Mouse (Mus musculus) frontal cortex, postnatal 36 days (tissue): ENCODE results near the gene 1700003E16Rik.
A peak's percentile ranks its signal among the peaks of the same experiment; 100 is the strongest.
"Not testable (repeated sequence)": the region's sequence is repeated elsewhere in the genome, so short reads cannot be mapped to it uniquely, and the experiment has no call there.

Experiments
- DNase-seq, 2 experiments: peaks; one replicate each; pipeline ENCODE4 v3.0.0; 2022; ENCODE audit warnings: low spot score in 2 of 2

1700003E16Rik gene

DNA sequence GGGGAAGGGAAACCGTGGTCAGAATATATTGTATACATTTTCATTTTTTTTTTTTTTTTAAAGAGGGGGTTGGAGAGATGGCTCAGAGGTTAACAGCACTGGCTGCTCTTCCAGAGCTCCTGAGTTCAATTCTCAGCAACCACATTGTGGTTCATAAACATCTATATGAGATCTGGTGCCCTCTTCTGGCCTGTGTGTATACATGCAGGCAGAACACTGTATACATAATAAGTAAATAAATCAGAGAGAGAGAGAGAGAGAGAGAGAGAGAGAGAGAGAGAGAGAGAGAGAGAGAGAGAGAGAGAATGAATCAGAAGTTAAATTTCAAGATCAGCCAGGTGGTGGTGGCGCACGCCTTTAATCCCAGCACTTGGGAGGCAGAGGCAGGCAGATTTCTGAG is 3.3 kb downstream of the 1700003E16Rik start:
- not testable (repeated sequence) for DNase-seq

DNA sequence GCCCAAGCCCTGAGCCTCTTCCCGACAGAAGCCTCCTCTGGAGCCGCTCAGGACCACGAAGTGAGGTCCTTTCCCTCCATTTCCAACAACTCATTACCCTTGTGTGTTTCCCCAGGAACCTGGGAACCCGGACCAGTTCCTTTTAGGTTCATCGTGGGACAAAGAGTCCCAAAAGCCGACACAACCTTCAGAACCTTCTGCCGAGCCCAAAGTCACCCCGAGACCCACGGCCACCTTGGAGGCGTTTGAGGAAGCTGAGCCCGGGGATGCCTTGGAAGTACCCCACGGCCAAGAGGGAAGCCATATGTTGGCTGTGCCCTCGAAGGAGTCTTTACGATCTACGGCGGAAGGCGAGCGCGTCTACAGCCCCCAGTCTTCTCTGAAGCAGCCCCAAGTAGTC is 5.2 kb downstream of the 1700003E16Rik start:
- DNase-seq = no peak

DNA sequence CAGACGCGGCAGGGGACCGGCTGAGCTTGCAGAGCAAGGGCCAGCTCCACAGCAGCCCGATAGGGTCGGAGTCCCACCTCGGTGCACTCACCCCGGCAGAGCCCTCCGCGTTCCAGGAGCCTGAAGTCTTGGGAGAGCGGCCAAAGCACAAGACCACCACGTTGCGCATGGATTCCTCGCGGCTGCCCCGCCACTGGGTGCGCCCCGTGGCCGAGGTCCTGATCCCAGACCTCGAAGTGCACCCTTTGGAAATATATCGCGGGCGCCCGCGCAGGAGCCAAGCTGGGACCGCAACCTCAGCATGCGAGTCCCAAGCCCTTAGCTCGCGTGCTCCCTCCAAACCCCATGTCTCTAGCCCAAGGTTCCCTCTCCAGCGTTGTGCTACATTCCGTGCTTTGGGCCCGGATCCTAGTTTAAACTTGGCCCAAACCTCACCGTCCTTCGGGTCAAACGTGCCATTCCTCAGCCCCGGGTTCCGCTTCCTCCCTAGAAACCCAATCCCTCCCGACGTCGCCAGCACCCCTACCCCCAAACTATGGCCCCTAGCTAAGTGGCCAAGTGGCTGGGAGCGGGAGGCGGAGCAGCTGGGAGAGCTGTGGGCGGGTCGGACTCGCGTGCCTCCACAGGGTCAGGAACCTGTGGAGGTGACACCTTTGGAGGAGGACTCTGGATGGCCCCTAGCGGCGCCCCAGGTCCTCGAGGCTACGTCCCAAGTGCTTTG is 5.9 kb downstream of the 1700003E16Rik start:
- no peak for DNase-seq

DNA sequence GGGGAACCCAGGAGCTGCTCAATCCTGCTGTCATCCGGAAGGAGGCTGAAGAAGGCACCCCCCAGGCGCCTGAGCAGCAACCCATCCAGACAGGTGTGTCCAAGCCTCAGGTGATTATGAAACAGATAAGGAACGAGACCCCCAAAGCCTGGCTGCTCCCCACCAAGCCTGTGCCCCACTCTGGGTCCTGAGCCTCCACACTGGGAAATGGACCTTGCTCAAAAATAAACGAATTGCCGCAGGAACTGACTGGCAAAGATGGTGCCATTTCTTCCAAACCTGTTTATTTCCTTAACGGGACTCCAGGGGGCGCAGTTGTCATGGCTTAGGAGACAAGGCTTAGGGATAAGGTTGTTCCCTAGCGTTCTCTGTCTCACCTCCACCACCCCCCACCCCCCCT is 6.5 kb downstream of the 1700003E16Rik start:
- DNase-seq = peak in 1 of 2 experiments; percentile 67

DNA sequence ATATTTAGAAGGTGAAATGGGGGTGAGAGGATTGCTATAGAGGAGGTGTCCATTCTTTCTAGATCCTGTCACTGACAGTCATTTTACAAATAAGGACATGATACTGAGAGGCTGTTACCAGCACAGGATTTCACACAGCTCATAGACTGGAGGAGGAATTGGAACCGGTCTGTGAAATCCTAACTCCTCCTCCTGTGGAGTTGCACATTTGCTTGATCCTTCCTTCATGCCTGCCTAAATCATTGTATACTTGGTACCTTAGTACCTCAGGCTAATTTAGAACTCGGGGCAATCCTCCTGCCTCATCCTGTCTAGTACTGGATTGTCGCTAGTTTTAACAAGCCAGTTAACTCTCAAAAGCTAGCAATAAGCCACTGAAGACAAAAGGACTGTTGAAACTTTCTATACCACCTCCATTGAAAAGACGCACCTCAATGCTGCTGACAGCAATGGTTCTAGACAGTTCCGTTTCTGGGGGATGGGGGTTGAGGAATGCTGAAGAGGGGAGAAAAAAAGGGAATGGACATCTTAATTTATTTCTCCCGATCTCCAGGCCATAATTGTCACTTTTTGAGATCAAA is 8.9 kb downstream of the 1700003E16Rik start:
- no peak for DNase-seq

DNA sequence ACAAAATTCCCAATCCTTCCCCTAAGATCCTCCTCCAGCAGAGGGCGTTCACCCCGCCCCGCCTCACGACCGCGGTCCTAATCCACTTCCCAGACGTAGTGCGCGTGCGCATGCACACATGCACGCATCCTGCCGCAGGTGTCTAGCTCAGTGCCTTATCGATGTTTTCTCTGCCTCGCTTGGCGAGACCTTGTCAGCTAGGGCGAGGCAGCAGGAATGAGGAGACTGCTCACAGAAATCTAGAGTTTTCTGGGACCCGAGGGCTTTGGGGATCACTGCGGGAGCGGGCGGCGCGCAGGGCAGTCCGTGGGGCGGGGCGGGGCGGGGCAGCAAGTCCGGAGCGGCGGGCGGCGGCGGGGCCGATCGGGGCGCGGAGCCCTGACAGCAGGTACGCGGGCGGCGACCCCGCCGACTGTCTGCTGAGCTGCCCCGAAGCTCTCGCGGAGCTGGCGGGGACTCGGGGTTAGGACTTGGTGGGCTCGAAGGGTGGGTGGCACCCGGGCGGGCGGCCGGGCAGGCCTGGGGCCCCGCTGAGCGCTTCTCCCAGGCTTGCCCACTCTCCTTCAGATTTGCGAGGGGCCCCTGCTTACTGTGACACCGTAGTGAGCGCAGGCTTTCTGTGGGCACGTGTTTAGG is 9.5 kb downstream of the 1700003E16Rik start, which contains the start of gene Dctn1:
Gene Dctn1 (plus strand): TSS at position 314 of the 636 bp plus-strand sequence.
- peak; percentile 93 to 96 for DNase-seq

DNA sequence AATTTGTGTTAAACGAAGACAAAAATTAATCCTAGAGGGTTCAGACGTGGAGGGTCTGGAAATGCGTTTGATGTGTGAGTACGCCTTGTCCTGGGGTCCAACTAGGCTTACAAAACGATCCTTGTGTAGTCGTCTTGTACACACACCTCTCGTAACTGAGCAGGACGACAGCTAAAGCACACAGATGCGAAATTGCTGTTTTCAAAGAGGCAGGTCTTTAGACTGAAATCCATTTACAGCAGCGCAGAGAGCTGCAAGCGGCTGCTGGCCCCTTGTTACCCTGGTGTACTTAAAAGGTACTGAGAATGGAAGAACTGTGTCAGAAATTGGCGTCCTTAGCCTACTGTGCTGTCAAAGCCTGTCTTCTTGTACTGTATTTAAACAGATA is 10.0 kb downstream of the 1700003E16Rik start:
- peak in 1 of 2 experiments; percentile 28 for DNase-seq

DNA sequence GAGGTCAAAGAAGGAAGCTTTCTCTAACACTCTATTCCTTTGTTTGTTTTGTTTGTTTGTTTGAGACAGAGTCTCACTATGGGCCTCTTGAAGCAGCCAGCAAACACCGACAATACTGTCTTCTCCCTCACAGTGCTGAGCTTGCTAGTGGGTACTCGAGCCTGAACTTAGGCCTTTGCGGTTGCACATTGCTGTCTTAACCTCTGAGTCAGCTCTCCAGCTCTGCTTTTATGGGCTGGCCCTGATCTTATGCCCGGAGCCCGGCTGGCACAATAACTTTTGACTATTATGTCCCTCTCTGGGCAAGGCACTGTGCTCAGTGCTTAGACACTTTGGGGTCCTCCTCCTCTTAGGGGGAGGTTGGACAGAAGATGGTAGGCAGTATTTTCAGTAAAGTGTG is 13.7 kb downstream of the 1700003E16Rik start:
- no peak for DNase-seq

DNA sequence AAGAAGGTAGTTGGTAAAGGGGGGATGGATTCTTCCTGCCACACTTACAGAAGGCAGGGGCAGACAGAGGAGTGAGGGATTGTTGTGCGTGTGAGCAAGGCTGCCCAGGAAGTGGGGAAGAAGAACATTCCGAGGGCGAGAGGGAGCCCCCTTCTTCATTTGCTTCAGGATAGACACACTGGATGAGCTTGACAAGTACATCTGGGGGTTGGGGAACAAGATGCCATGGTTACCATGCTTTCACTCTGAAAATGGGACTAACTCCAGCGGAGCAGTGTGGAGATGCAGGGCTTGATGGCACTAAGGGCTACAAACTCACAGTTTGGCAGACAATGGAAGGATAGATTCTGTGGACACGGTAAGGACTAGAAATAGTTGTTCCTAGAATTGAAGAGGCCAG is 14.9 kb downstream of the 1700003E16Rik start:
- no peak for DNase-seq

DNA sequence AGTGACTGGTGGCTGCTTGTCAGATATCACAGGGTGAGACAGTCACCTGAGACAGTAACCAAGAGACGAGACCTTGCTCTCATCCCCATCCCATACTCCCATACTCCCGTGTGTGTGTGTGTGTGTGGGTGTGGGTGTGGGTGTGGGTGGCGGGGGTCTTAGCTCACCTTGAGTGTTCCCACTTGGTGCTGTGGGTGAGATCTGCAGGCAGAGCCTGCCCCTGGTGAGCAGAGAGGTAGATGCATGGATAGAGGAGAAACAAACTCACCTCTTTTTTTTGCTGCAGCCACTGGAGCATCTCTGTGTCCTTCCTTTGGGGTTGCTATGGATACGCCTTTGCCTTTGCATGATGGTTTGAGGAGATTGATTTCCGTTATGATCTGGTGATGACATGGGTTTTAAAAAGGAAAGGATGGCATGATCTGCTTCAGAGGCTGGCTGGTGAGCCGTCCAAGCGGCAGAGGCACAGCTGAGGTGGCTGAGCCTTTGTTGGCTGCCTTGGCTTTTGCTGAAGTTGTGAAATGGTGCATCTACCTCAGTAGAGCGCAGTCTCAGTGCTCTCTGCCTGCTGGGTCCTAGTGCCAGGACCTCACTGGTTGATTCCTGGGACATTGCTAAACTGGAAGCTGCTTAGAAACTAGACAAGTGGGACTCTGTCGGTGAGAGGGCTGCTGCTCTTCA is 16.2 kb downstream of the 1700003E16Rik start:
- DNase-seq = peak; percentile 72 to 84

DNA sequence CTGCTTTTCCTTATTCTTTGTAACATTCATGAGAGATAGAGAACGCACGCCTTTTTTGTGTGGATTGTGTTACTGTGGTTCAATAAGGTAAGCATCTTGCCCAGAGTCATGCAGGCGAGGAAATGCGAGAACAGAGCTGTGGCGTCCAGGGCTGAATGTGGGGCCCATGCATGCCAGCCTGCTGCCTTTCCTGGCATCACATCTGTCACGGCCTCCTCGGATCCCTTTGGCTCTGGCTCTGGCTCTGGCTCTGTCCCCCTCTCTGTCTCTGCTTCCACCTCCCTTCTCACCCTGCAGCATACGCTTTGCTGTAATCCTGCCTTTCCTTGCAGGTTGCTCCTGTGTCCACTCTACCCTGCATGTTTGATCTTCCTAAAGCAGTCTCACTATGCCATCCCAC is 19.8 kb downstream of the 1700003E16Rik start:
- DNase-seq = no peak

DNA sequence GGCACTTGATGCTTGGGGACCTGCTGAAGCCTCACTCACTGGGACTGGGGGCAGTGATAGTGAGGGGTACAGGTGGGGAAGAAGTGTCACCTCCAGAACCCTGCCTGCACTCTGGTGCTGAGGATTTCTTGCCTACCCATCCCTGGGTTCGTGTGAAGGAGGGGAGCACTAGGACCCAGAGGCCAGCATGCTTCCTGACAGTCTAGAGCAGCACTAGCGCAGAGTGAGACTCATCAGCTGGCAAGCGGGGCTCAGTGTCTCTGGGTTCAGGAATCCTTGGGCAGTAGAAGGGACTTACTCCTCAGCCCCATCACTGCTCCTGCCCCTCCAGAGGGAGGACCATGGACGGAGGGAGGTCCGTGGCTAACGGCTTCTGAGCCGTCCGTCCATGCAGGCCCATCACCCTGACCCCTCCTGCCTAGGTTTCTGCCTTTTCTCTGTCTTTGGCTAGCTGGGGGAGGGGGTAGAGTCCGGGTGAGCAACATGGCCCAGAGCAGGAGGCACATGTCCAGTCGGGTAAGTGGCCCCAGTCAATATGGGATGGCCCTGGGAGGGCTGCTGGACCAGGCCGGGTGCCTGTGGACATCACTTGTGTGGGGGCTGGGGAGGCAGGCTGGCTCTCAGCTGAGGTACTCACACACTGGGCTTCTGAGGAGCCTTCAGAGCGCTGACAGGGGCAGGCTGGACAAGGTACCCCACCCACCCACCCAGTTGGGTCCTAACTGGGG is 23.4 kb downstream of the 1700003E16Rik start:
- DNase-seq = peak; percentile 81

DNA sequence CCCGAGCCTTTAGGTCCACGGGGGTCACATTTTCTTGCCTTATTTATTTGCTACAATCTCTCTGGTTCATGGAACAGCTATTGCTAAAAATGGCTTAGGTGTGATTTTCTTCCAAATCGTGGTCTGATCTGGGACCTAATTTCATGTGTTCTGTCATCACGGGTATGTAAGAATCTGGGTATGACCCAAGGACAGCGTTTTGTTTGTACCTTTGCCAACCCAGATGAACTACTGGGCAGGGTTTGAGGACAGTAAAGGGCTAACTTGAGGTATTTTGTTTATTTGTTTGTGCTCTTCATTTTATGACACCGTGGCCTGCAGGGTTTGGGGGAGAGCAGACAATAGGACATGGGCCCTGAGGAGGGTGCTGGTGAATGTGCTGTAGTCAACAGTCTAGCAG is 24.4 kb downstream of the 1700003E16Rik start:
- DNase-seq = no peak

DNA sequence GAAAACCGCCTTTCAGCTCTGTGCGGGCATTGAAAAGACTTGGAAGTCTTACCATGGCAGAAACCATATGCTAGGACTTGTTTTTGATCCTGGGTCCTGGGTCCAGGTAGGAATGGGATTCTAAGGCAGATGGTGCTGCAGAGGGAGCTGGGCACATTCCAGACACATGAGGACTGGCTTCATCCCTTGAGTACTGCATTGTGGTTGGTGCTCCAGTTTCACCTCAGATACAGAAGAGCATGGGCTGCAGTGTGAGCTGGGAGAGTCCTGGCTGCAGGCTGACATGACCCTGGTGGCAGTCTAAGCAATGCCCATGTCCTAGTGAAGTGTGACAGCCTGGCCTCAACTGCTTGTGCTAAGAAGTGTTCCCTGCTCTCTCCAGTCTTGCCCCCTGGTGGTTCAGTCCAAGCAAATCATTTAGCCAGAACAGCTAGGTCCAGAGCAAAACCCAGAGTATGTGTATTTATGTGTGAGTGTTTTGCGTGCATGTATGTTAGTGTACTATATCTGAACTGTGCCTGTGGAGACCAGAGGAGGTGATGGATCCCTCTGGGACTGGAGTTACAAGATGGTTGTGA is 28.7 kb downstream of the 1700003E16Rik start:
- no peak for DNase-seq

DNA sequence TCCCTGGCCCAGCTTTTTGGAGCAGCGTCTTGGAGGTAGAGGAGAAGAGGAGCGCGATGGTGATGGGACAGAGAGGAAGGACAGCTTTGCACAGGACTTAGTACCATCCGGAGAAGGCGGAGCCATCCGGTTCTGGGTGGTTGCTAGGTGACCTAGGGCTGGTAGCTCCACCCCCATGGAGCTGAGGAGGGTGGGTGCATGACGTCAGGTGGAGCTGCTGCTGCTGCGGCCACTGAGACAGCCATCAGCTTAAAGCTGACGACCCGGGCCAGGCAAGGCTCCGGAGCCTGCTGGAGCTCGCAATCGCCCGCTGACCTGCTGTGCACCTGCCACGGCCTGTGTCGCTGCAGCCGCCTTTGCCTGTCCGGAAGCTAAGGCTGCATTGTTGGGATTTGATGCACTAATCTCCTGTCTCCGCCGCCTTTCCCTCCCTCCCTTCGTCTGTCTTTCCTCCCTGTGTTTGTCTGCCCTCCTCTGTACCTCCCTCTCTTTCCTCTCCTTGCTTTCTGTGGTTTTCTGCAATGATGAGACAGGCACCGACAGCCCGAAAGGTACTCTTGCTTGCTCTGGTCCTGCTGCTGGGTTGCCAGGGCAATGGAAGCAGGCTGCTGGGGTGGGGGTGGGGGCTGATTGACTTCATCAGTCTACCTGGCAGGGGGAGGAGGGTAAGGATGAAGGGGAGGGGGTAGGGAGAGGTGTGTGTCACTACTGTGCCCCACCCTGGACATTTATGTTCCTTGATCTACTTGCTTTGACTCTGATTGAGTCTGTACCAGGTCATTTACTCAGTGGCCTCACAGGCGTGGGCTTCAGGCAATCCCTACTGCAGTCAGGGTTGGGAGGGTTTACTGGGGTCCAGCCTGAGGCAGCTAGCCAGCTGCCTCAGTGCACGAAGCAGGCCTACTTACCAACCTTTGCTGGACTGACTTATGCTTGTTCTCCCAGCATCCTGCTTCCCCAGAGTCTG is 30.0 kb downstream of the 1700003E16Rik start:
- peak; percentile 87 to 91 for DNase-seq

DNA sequence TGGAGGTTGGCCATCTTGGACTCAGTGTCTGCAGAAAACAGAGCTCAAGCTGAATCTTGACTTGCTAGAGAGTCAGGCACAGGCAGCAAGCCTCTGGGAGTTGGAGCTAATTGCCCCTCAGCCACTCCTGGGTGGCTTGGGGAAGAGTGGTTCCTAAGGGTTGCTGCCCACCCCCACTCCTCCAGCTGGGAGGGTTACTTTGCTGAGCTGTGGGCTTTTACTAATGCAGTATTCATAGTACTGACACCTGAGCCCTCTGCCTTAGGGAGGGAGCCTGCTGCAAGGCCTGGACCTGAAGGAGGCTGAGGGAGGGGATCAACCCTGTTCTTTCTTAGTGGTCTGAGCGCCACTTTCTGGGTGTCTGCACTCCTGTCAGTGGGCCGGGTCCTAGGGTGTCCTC is 30.7 kb downstream of the 1700003E16Rik start:
- DNase-seq = no peak

DNA sequence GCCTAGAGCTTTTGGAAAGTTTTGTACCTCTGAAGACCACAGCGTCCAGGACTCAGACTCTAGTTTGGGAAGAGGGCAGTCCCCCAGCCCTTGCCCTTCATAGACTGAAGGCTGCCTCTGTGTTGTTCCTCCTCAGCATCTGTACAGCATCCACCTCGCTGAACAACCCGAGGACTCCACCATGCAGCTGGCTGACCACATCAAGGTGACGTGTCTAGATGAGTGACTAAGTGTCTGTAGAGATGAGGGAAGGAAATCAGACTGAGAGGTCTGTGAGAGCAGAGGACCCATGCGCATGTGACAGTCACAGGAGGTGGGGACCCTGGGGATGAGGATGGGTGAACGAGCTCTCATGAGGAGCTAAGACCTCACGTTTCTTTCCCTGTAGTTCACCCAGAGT is 37.4 kb downstream of the 1700003E16Rik start:
- no peak for DNase-seq

DNA sequence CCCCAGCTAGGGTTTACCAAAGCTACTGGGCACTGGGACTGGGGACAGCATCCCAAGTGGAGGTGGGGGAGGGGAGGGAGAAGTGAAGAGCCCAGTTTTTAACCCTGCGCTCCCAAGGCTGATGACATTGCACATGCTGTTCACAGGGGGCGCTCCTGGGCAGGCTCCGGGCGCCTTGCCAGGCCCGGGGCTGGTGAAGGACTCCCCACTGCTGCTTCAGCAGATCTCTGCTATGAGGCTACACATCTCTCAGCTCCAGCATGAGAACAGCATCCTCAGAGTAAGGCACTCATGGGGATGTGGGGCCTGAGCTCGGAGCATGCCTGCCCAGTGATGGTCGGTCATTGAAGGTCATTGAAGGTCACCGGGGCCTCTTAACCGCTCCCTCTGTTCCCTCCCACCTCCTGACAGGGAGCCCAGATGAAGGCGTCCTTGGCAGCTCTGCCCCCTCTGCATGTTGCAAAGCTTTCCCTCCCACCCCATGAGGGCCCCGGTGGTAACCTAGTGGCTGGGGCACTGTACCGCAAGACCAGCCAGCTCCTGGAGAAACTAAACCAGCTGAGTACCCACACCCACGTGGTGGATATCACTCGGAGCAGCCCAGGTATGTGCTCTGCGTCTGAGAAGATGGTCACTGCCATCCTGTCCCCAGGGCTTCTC is 41.3 kb downstream of the 1700003E16Rik start:
- DNase-seq = peak; percentile 69 to 75

DNA sequence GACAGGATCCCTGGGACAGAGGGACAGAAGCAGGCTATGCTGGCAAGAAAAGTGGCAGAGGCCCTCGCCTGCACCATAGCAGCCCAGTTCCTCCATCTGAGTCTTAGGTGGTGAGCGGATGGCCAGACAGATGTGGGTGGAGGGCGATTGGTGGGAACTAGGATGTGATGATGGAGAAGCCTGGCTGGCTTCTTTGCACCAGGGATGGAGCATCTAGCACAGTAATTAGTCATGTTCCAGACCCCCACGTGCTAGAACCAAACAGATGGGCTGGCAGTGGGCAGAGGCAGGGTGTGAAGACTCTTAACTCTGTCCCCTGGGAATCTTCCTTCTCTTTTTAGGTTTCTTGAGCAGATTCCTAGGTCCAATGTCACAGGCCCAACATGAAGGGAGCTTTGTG is 47.1 kb downstream of the 1700003E16Rik start:
- no peak for DNase-seq

DNA sequence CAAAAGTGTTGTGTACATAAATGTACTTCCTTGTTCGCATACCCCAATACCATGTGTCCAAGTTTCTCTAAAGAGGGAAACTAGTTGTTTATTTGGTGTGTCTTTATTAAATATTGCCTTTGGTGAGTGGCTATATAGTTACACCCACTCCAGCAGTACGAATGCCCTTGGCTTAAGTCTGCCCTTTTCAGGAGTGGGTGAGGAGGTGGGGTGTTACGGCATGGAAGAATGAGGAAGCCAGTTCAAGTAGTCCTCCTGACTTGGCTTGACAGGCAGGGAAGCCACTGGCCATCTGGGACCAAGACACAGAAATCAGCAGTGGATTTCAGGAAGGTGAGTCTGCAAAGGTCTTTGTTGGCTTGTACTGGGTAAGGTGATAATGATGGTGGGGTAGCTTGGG is 49.6 kb downstream of the 1700003E16Rik start:
- DNase-seq = no peak
